Mouse (Mus musculus) limb, embryonic 11.5 days (tissue): Measurements from ENCODE around the gene Gtf3c3. TPM values are rescaled to one million over a fixed set of nuclear protein-coding genes. Genes with fewer than 3 reads are reported as not detected.

ENCODE experiments used
- ATAC-seq: fragments of 200-750 bp; cut with Nextera tagmentation; 2 replicates; pipeline ENCODE4 v1.8.0; 2017; ENCODE audit warnings: low read depth; ENCODE audit not compliant: insufficient number of reproducible peaks, low FRiP score, low TSS enrichment
- DNase-seq: peaks from one replicate; pipeline ENCODE4 v3.0.0-alpha.2; 2015; ENCODE audit warnings: low spot score
- H3K27ac ChIP-seq: fragments of 300-500 bp; sonication (generic); replicated peaks from 2 replicates; pipeline ENCODE4 v1.5.1; 2014; ENCODE audit warnings: low read depth, mild to moderate bottlenecking, low read length
- H3K27me3 ChIP-seq: fragments of 300-500 bp; sonication (generic); 2 replicates; pipeline ENCODE4 v1.6.1; 2014; ENCODE audit warnings: mild to moderate bottlenecking, low read length, mixed read lengths; ENCODE audit not compliant: control insufficient read depth, insufficient read depth
- H3K36me3 ChIP-seq: fragments of 300-500 bp; sonication (generic); 2 replicates; pipeline ENCODE4 v1.6.1; 2014; ENCODE audit warnings: mild to moderate bottlenecking, low read length, moderate library complexity, mixed read lengths; ENCODE audit not compliant: control insufficient read depth, insufficient read depth
- H3K4me1 ChIP-seq: fragments of 300-500 bp; sonication (generic); 2 replicates; pipeline ENCODE4 v1.6.1; 2014; ENCODE audit warnings: low read length, mixed read lengths; ENCODE audit not compliant: control insufficient read depth, insufficient read depth
- H3K4me2 ChIP-seq: fragments of 300-500 bp; sonication (generic); 2 replicates; pipeline ENCODE4 v1.6.1; 2014; ENCODE audit warnings: low read depth, mild to moderate bottlenecking, moderate library complexity; ENCODE audit not compliant: severe bottlenecking
- H3K4me3 ChIP-seq: fragments of 300-500 bp; sonication (generic); 2 replicates; pipeline ENCODE4 v1.5.1; 2014; ENCODE audit warnings: low read depth, low read length
- H3K9ac ChIP-seq: fragments of 300-500 bp; sonication (generic); 2 replicates; pipeline ENCODE4 v1.6.1; 2014; ENCODE audit warnings: mild to moderate bottlenecking, low read length
- H3K9me3 ChIP-seq: fragments of 300-500 bp; sonication (generic); 2 replicates; pipeline ENCODE4 v1.6.1; 2016; ENCODE audit warnings: low read length; ENCODE audit not compliant: control insufficient read depth
- WGBS: fragments of 180-500 bp; shearing (Covaris S2); extraction: QIAGEN DNeasy Blood & Tissue Kit; methylation state at CpG from one replicate; pipeline ENCODE4 v1.1.7; 2014; 5-methylcytosine and 5-hydroxymethylcytosine counted together
- polyA plus RNA-seq: library from polyadenylated mRNA; unstranded; fragments of >200 nt; fragmentation: Nextera tagmentation; extraction: Ambion mirVana; gene quantifications from 2 replicates; pipeline ENCODE4 v1.2.1, GENCODE M21; 2014

The Gtf3c3 gene
- polyA plus RNA-seq, 1 experiment from 2014 or later: 38.5 TPM

- Histone ChIP-seq H3K9me3 (no peaks in the 10 kb centered on the region), H3K4me3 (peak overlapping the region; percentile 79), H3K27me3 (no peaks in the 10 kb centered on the region), H3K9ac (peak overlapping the region; percentile 90), H3K4me1 (no peaks in the 10 kb centered on the region), H3K36me3 (no peaks in the 10 kb centered on the region), H3K4me2 (peak overlapping the region; percentile 71; the same call in 1 of the 2 replicates), H3K27ac (no peak overlapping the region)
- WGBS: 52% methylated on average over 3 of the region's 3 CpGs
- ATAC-seq (no peak; the same call in 1 of the 2 replicates), DNase-seq (no peak)
Measured at GRCm38 (mm10) chr1:54439080-54439476, 307 bp upstream of the Gtf3c3 start.

DNA sequence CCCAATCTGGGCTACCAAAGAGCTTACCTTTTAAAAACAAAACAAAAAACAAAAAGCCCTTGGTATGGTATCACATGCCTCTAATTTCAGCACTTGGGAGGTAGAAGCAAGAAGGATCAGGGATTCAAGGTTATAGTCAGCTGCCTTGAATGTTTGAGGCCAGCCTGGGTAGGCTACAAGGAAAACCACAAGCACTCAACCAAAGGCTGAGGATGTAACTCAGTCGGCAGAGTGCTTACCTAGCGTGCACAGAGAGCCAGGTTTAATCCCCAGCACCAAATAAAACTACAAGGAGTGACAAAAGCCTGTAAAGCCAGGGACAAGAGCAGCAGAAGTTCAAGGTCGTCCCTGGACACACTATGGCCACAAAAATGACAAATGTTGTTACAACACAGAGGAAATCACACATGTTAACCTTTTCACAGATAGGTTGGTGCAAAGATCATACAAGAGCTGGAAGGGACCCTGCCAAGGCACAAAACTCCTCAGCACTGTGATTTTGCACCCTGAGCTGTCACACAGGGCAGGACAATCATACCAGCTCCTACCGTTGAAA is 16.5 kb downstream of the Gtf3c3 start:
- WGBS: 87% methylated on average over 4 of the region's 4 CpGs
- no peak for DNase-seq
- no peaks in the 10 kb centered on the region for H3K9me3 ChIP-seq
- no peaks in the 10 kb centered on the region for H3K4me1 ChIP-seq
- H3K36me3 ChIP-seq: peaks cover 14% of the 10 kb centered on the region
- H3K9ac ChIP-seq: no peak overlapping the region
- no peak overlapping the region for H3K4me2 ChIP-seq
- no peak overlapping the region for H3K4me3 ChIP-seq
- H3K27me3 ChIP-seq: no peaks in the 10 kb centered on the region
- ATAC-seq: no peak
- no peak overlapping the region for H3K27ac ChIP-seq

- Histone ChIP-seq H3K9ac (no peak overlapping the region), H3K27me3 (no peaks in the 10 kb centered on the region), H3K27ac (no peak overlapping the region), H3K4me1 (no peaks in the 10 kb centered on the region), H3K4me2 (no peak overlapping the region), H3K9me3 (no peaks in the 10 kb centered on the region), H3K36me3 (peaks cover 14% of the 10 kb centered on the region), H3K4me3 (no peak overlapping the region)
- no peak for DNase-seq
- ATAC-seq: no peak
- WGBS: 95% methylated on average over 3 of the region's 3 CpGs
Measured at GRCm38 (mm10) chr1:54421670-54422069, 17.1 kb downstream of the Gtf3c3 start.

DNA sequence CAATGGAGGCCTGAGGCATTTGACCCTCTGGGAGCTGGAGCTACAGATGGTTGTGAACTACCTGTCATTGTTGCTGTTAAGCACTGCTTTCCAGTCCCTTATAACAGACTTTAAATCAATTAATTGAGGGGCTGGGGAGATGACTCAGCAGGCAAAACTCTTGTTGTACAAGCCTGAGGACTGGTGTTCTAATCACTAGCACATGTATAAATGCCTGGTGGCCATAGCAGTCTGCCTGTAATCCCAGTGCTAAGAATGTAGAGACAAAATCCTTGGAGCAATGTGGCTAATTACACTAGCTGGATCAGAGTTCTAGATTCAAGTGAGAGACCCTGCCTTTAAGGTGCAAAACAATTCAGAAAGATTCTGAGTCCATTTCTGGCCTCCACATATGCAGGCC is 36.0 kb downstream of the Gtf3c3 start:
- H3K36me3 ChIP-seq: peaks cover 7% of the 10 kb centered on the region; the same call in 1 of the 2 replicates
- H3K9me3 ChIP-seq: no peaks in the 10 kb centered on the region
- H3K27me3 ChIP-seq: no peaks in the 10 kb centered on the region
- ATAC-seq (no peak), DNase-seq (no peak)
- no peak overlapping the region for H3K27ac ChIP-seq
- no peak overlapping the region for H3K9ac ChIP-seq
- no peak overlapping the region for H3K4me2 ChIP-seq
- no peak overlapping the region for H3K4me3 ChIP-seq
- no peaks in the 10 kb centered on the region for H3K4me1 ChIP-seq

- 48% methylated on average over 1 of the region's 1 CpGs for WGBS
- Histone ChIP-seq H3K27ac (no peak overlapping the region), H3K4me2 (no peak overlapping the region), H3K4me3 (no peak overlapping the region), H3K4me1 (no peaks in the 10 kb centered on the region), H3K9me3 (no peaks in the 10 kb centered on the region), H3K27me3 (no peaks in the 10 kb centered on the region), H3K9ac (no peak overlapping the region), H3K36me3 (no peaks in the 10 kb centered on the region)
- ATAC-seq (no peak), DNase-seq (no peak)
Measured at GRCm38 (mm10) chr1:54384221-54384620, 54.5 kb downstream of the Gtf3c3 start.

- Histone ChIP-seq H3K36me3 (no peaks in the 10 kb centered on the region), H3K27me3 (no peaks in the 10 kb centered on the region), H3K4me3 (no peak overlapping the region), H3K4me1 (no peaks in the 10 kb centered on the region), H3K9me3 (no peaks in the 10 kb centered on the region), H3K4me2 (no peak overlapping the region), H3K9ac (no peak overlapping the region), H3K27ac (no peak overlapping the region)
- 91% methylated on average over 9 of the region's 9 CpGs for WGBS
- ATAC-seq (peak; percentile 63; the same call in 1 of the 2 replicates), DNase-seq (peak; percentile 68)
Measured at GRCm38 (mm10) chr1:54380978-54381914, 57.5 kb downstream of the Gtf3c3 start.

GRCm38 (mm10) chr1:54377506-54378051 is 61.2 kb downstream of the Gtf3c3 start:
- H3K9me3 ChIP-seq: no peaks in the 10 kb centered on the region
- no peaks in the 10 kb centered on the region for H3K4me1 ChIP-seq
- ATAC-seq: no peak
- H3K4me2 ChIP-seq: no peak overlapping the region
- no peak overlapping the region for H3K9ac ChIP-seq
- H3K4me3 ChIP-seq: no peak overlapping the region
- no peaks in the 10 kb centered on the region for H3K36me3 ChIP-seq
- H3K27ac ChIP-seq: no peak overlapping the region
- H3K27me3 ChIP-seq: no peaks in the 10 kb centered on the region
- no peak for DNase-seq

GRCm38 (mm10) chr1:54356566-54356965 is 82.2 kb downstream of the Gtf3c3 start:
- Histone ChIP-seq H3K27ac (no peak overlapping the region), H3K9me3 (no peaks in the 10 kb centered on the region), H3K4me1 (no peaks in the 10 kb centered on the region), H3K9ac (no peak overlapping the region), H3K27me3 (no peaks in the 10 kb centered on the region), H3K4me2 (no peak overlapping the region), H3K36me3 (no peaks in the 10 kb centered on the region), H3K4me3 (no peak overlapping the region)
- 89% methylated on average over 6 of the region's 6 CpGs for WGBS
- ATAC-seq (no peak), DNase-seq (no peak)
